Mouse (Mus musculus): Measurements from ENCODE around the gene Mapkap1. TPM values are rescaled to one million over a fixed set of nuclear protein-coding genes. Genes with fewer than 3 reads are reported as not detected.

The Mapkap1 gene
- polyA plus RNA-seq, 1 experiment from 2014 or later, result 74.7 TPM

GRCm38 (mm10) chr2:34632051-34632450, 225.5 kb downstream of the Mapkap1 start:
- Histone ChIP-seq H3K4me3 (ENCODE audit: control insufficient read depth in 1 of 2, insufficient read depth in 1 of 2, low read depth in 1 of 2, low read length in 2 of 2) (no peak overlapping the region), H3K9me3 (ENCODE audit: control insufficient read depth, low read length) (no peaks in the 10 kb centered on the region), H3K27ac (replicated peaks in 1 of 2; ENCODE audit: control insufficient read depth in 1 of 2, insufficient read depth in 1 of 2, low read depth in 2 of 2, low read length in 2 of 2) (no peak overlapping the region), H3K36me3 (ENCODE audit: control insufficient read depth, insufficient read depth, low read length) (no peaks in the 10 kb centered on the region), H3K9ac (ENCODE audit: low read length) (no peak overlapping the region), H3K4me1 (ENCODE audit: control insufficient read depth in 2 of 2, insufficient read depth in 2 of 2, low read length in 2 of 2) (peaks cover 6 to 16% of the 10 kb centered on the region in 2 experiments; a peak in 3 of 4 replicates), H3K27me3 (ENCODE audit: control insufficient read depth, insufficient read depth, low read length) (no peaks in the 10 kb centered on the region), H3K4me2 (ENCODE audit: low read length) (no peak overlapping the region)
- ATAC-seq (ENCODE audit: insufficient number of reproducible peaks, insufficient read depth, low FRiP score, low read depth), result no peak
- WGBS, result 83% methylated on average over 12 of the region's 12 CpGs

DNA sequence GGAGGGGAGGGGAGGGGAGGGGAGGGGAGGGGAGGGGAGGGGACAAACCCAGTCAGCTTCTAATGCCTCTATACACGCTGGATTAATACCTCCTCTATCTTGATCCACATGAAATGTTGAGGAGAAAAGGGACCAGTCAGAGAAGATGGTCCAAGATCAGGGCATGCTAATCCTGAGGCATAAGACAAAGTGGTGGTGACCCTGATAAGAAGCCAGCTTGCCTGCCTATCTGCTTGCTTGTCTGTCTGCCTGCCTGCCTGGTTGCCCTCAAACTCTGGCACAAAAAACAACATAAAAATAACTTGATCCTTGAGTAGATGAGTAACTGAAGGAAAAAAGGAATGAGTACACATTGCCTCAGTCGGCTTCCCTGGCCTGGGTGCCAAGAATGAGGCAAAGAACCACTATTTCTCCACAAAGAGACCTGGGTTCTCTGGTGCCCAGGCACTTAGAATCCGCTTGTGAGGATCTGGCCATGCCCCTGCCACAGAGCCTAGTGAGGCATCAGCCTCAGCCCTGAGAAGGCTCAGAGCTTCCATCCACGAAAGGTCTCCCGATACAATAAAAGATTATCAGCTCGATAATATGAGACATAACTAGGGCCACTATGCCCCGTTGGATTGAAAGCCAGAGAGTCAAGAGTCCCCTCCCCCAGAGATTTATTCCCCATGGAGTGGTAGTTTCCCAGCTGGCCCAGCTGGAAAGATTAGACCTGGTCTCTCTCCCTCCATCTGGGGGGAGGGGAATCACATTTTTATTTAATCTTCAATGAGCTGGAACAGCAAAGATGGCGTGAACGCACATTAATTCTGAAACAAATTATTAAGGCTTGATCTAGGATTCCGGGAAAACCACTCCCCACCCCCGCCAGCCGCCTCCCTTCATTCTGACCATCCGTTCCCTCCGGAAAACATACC, 228.9 kb downstream of the Mapkap1 start:
- Histone ChIP-seq H3K4me3 (ENCODE audit: control insufficient read depth in 1 of 2, insufficient read depth in 1 of 2, low read depth in 1 of 2, low read length in 2 of 2) (no peak overlapping the region), H3K9ac (ENCODE audit: low read length) (no peak overlapping the region), H3K9me3 (ENCODE audit: control insufficient read depth, low read length) (no peaks in the 10 kb centered on the region), H3K4me2 (ENCODE audit: low read length) (no peak overlapping the region), H3K4me1 (ENCODE audit: control insufficient read depth in 2 of 2, insufficient read depth in 2 of 2, low read length in 2 of 2) (no peaks in the 10 kb centered on the region; a peak in 1 of 4 replicates), H3K36me3 (ENCODE audit: control insufficient read depth, insufficient read depth, low read length) (no peaks in the 10 kb centered on the region), H3K27me3 (ENCODE audit: control insufficient read depth, insufficient read depth, low read length) (no peaks in the 10 kb centered on the region), H3K27ac (replicated peaks in 1 of 2; ENCODE audit: control insufficient read depth in 1 of 2, insufficient read depth in 1 of 2, low read depth in 2 of 2, low read length in 2 of 2) (no peak overlapping the region)
- no peak for ATAC-seq (ENCODE audit: insufficient number of reproducible peaks, insufficient read depth, low FRiP score, low read depth)
- 81% methylated on average over 14 of the region's 14 CpGs for WGBS

- WGBS, result 18% methylated on average over 37 of the region's 37 CpGs
- H3K9me3 ChIP-seq (ENCODE audit: control insufficient read depth, low read length), result no peaks in the 10 kb centered on the region
- no peaks in the 10 kb centered on the region; a peak in 1 of 4 replicates for H3K4me1 ChIP-seq (ENCODE audit: control insufficient read depth in 2 of 2, insufficient read depth in 2 of 2, low read length in 2 of 2)
- peak; percentile 32; the same call in 1 of the 2 replicates for ATAC-seq (ENCODE audit: insufficient number of reproducible peaks, insufficient read depth, low FRiP score, low read depth)
- H3K27ac ChIP-seq (replicated peaks in 1 of 2; ENCODE audit: control insufficient read depth in 1 of 2, insufficient read depth in 1 of 2, low read depth in 2 of 2, low read length in 2 of 2), result no peak overlapping the region
- H3K4me2 ChIP-seq (ENCODE audit: low read length), result peak overlapping the region; percentile 84
- no peaks in the 10 kb centered on the region for H3K36me3 ChIP-seq (ENCODE audit: control insufficient read depth, insufficient read depth, low read length)
- H3K4me3 ChIP-seq (ENCODE audit: control insufficient read depth in 1 of 2, insufficient read depth in 1 of 2, low read depth in 1 of 2, low read length in 2 of 2), result peak overlapping the region; percentile 33 to 39
- H3K9ac ChIP-seq (ENCODE audit: low read length), result peak overlapping the region; percentile 39
- no peaks in the 10 kb centered on the region for H3K27me3 ChIP-seq (ENCODE audit: control insufficient read depth, insufficient read depth, low read length)
Measured at GRCm38 (mm10) chr2:34638955-34639650, 232.5 kb downstream of the Mapkap1 start.

DNA sequence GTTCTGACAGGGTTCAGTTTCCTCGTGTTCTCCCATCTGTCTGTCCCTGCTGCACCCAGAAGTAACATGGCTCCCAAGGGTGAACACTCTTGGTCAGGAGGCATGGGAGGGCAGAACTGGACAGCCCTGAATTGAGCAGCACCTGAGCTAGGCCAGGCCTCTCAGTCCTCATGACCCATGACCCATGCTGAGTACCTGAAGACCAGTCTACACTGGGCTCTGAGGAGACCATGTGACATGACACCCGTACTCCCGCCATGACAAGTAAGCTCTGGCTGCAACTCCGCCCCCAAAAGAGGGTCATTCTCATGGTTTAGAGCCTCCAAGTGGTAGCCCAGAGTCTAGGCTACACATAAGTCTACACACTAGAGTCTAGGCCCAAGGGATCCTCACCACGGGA, 233.2 kb downstream of the Mapkap1 start:
- no peak for ATAC-seq (ENCODE audit: insufficient number of reproducible peaks, insufficient read depth, low FRiP score, low read depth)
- Histone ChIP-seq H3K4me3 (ENCODE audit: control insufficient read depth in 1 of 2, insufficient read depth in 1 of 2, low read depth in 1 of 2, low read length in 2 of 2) (no peak overlapping the region), H3K4me2 (ENCODE audit: low read length) (no peak overlapping the region), H3K9me3 (ENCODE audit: control insufficient read depth, low read length) (no peaks in the 10 kb centered on the region), H3K9ac (ENCODE audit: low read length) (no peak overlapping the region), H3K4me1 (ENCODE audit: control insufficient read depth in 2 of 2, insufficient read depth in 2 of 2, low read length in 2 of 2) (no peaks in the 10 kb centered on the region; a peak in 1 of 4 replicates), H3K27ac (replicated peaks in 1 of 2; ENCODE audit: control insufficient read depth in 1 of 2, insufficient read depth in 1 of 2, low read depth in 2 of 2, low read length in 2 of 2) (no peak overlapping the region), H3K36me3 (ENCODE audit: control insufficient read depth, insufficient read depth, low read length) (no peaks in the 10 kb centered on the region), H3K27me3 (ENCODE audit: control insufficient read depth, insufficient read depth, low read length) (no peaks in the 10 kb centered on the region)
- WGBS, result 55% methylated on average over 5 of the region's 5 CpGs

- H3K36me3 ChIP-seq (ENCODE audit: control insufficient read depth, insufficient read depth, low read length), result no peaks in the 10 kb centered on the region
- no peak overlapping the region for H3K9ac ChIP-seq (ENCODE audit: low read length)
- no peak overlapping the region for H3K4me2 ChIP-seq (ENCODE audit: low read length)
- no peaks in the 10 kb centered on the region for H3K9me3 ChIP-seq (ENCODE audit: control insufficient read depth, low read length)
- peaks cover 4 to 6% of the 10 kb centered on the region in 2 experiments; a peak in 3 of 4 replicates for H3K4me1 ChIP-seq (ENCODE audit: control insufficient read depth in 2 of 2, insufficient read depth in 2 of 2, low read length in 2 of 2)
- no peak overlapping the region for H3K27ac ChIP-seq (replicated peaks in 1 of 2; ENCODE audit: control insufficient read depth in 1 of 2, insufficient read depth in 1 of 2, low read depth in 2 of 2, low read length in 2 of 2)
- no peak for ATAC-seq (ENCODE audit: insufficient number of reproducible peaks, insufficient read depth, low FRiP score, low read depth)
- H3K27me3 ChIP-seq (ENCODE audit: control insufficient read depth, insufficient read depth, low read length), result no peaks in the 10 kb centered on the region
- WGBS, result 38% methylated on average over 2 of the region's 2 CpGs
- no peak overlapping the region for H3K4me3 ChIP-seq (ENCODE audit: control insufficient read depth in 1 of 2, insufficient read depth in 1 of 2, low read depth in 1 of 2, low read length in 2 of 2)
Measured at GRCm38 (mm10) chr2:34642351-34642750, 235.8 kb downstream of the Mapkap1 start.

GRCm38 (mm10) chr2:34644571-34645526, 238.3 kb downstream of the Mapkap1 start:
- H3K36me3 ChIP-seq (ENCODE audit: control insufficient read depth, insufficient read depth, low read length), result no peaks in the 10 kb centered on the region
- no peak overlapping the region for H3K27ac ChIP-seq (replicated peaks in 1 of 2; ENCODE audit: control insufficient read depth in 1 of 2, insufficient read depth in 1 of 2, low read depth in 2 of 2, low read length in 2 of 2)
- no peak for ATAC-seq (ENCODE audit: insufficient number of reproducible peaks, insufficient read depth, low FRiP score, low read depth)
- no peak overlapping the region for H3K9ac ChIP-seq (ENCODE audit: low read length)
- H3K4me2 ChIP-seq (ENCODE audit: low read length), result no peak overlapping the region; the same call in 1 of the 2 replicates
- H3K4me1 ChIP-seq (ENCODE audit: control insufficient read depth in 2 of 2, insufficient read depth in 2 of 2, low read length in 2 of 2), result peaks cover 4 to 6% of the 10 kb centered on the region in 2 experiments; a peak in 3 of 4 replicates
- H3K4me3 ChIP-seq (ENCODE audit: control insufficient read depth in 1 of 2, insufficient read depth in 1 of 2, low read depth in 1 of 2, low read length in 2 of 2), result no peak overlapping the region
- H3K27me3 ChIP-seq (ENCODE audit: control insufficient read depth, insufficient read depth, low read length), result no peaks in the 10 kb centered on the region
- no peaks in the 10 kb centered on the region for H3K9me3 ChIP-seq (ENCODE audit: control insufficient read depth, low read length)
- WGBS, result 44% methylated on average over 22 of the region's 22 CpGs
